Mouse (Mus musculus): ENCODE results near the gene Cmtm8. TPM values are rescaled to one million over a fixed set of nuclear protein-coding genes. Genes with fewer than 3 reads are reported as not detected.

Cmtm8 gene
- total RNA-seq, 2 experiments from 2014 or later = not detected

- no peak for ATAC-seq (replicated peaks; ENCODE audit: low FRiP score, poor library complexity, severe bottlenecking)
Measured at GRCm38 (mm10) chr9:114827242-114827852, 16.6 kb downstream of the Cmtm8 start.

GRCm38 (mm10) chr9:114824166-114824565, 19.8 kb downstream of the Cmtm8 start:
- no peak for ATAC-seq (replicated peaks; ENCODE audit: low FRiP score, poor library complexity, severe bottlenecking)

GRCm38 (mm10) chr9:114821548-114822289, 22.2 kb downstream of the Cmtm8 start:
- no peak for ATAC-seq (replicated peaks; ENCODE audit: low FRiP score, poor library complexity, severe bottlenecking)

GRCm38 (mm10) chr9:114818918-114819317, 25.0 kb downstream of the Cmtm8 start:
- ATAC-seq (replicated peaks; ENCODE audit: low FRiP score, poor library complexity, severe bottlenecking) = no peak

- ATAC-seq (replicated peaks; ENCODE audit: low FRiP score, poor library complexity, severe bottlenecking) = no peak
Measured at GRCm38 (mm10) chr9:114817012-114817411, 26.9 kb downstream of the Cmtm8 start.

GRCm38 (mm10) chr9:114816121-114816520, 27.8 kb downstream of the Cmtm8 start:
- ATAC-seq (replicated peaks; ENCODE audit: low FRiP score, poor library complexity, severe bottlenecking) = no peak

- ATAC-seq (replicated peaks; ENCODE audit: low FRiP score, poor library complexity, severe bottlenecking) = peak; percentile 68; the same call in 1 of the 2 replicates
Measured at GRCm38 (mm10) chr9:114815315-114815714, 28.6 kb downstream of the Cmtm8 start.

- no peak for ATAC-seq (replicated peaks; ENCODE audit: low FRiP score, poor library complexity, severe bottlenecking)
Measured at GRCm38 (mm10) chr9:114812001-114812400, 32.0 kb downstream of the Cmtm8 start.

- no peak for ATAC-seq (replicated peaks; ENCODE audit: low FRiP score, poor library complexity, severe bottlenecking)
Measured at GRCm38 (mm10) chr9:114810837-114811236, 33.1 kb downstream of the Cmtm8 start.

GRCm38 (mm10) chr9:114808671-114809070, 35.3 kb downstream of the Cmtm8 start:
- ATAC-seq (replicated peaks; ENCODE audit: low FRiP score, poor library complexity, severe bottlenecking) = no peak

GRCm38 (mm10) chr9:114807261-114807660, 36.7 kb downstream of the Cmtm8 start:
- ATAC-seq (replicated peaks; ENCODE audit: low FRiP score, poor library complexity, severe bottlenecking) = no peak

- no peak for ATAC-seq (replicated peaks; ENCODE audit: low FRiP score, poor library complexity, severe bottlenecking)
Measured at GRCm38 (mm10) chr9:114805151-114805671, 38.7 kb downstream of the Cmtm8 start.

- no peak for ATAC-seq (replicated peaks; ENCODE audit: low FRiP score, poor library complexity, severe bottlenecking)
Measured at GRCm38 (mm10) chr9:114802191-114802590, 41.8 kb downstream of the Cmtm8 start.

- no peak for ATAC-seq (replicated peaks; ENCODE audit: low FRiP score, poor library complexity, severe bottlenecking)
Measured at GRCm38 (mm10) chr9:114801301-114801700, 42.7 kb downstream of the Cmtm8 start.

- no peak for ATAC-seq (replicated peaks; ENCODE audit: low FRiP score, poor library complexity, severe bottlenecking)
Measured at GRCm38 (mm10) chr9:114799498-114800107, 44.4 kb downstream of the Cmtm8 start.

- no peak for ATAC-seq (replicated peaks; ENCODE audit: low FRiP score, poor library complexity, severe bottlenecking)
Measured at GRCm38 (mm10) chr9:114798845-114799244, 45.1 kb downstream of the Cmtm8 start.

GRCm38 (mm10) chr9:114797329-114798004, 46.5 kb downstream of the Cmtm8 start:
- peak; percentile 62 for ATAC-seq (replicated peaks; ENCODE audit: low FRiP score, poor library complexity, severe bottlenecking)

GRCm38 (mm10) chr9:114796473-114797050, 47.4 kb downstream of the Cmtm8 start:
- no peak for ATAC-seq (replicated peaks; ENCODE audit: low FRiP score, poor library complexity, severe bottlenecking)

GRCm38 (mm10) chr9:114794491-114794890, 49.5 kb downstream of the Cmtm8 start:
- ATAC-seq (replicated peaks; ENCODE audit: low FRiP score, poor library complexity, severe bottlenecking) = no peak

- ATAC-seq (replicated peaks; ENCODE audit: low FRiP score, poor library complexity, severe bottlenecking) = no peak
Measured at GRCm38 (mm10) chr9:114793764-114794295, 50.1 kb downstream of the Cmtm8 start.

Data from erythroid progenitor cell, adult 5-6 weeks (primary cell).